Mouse (Mus musculus) frontal cortex, postnatal 10 days (tissue): Measurements from ENCODE around the gene Wdr61.

Experiments
- DNase-seq, 2 experiments: peaks; one replicate each; pipeline ENCODE4 v3.0.0; 2022; ENCODE audit warnings: low spot score in 2 of 2, mixed read lengths in 1 of 2

Gene Wdr61

DNA sequence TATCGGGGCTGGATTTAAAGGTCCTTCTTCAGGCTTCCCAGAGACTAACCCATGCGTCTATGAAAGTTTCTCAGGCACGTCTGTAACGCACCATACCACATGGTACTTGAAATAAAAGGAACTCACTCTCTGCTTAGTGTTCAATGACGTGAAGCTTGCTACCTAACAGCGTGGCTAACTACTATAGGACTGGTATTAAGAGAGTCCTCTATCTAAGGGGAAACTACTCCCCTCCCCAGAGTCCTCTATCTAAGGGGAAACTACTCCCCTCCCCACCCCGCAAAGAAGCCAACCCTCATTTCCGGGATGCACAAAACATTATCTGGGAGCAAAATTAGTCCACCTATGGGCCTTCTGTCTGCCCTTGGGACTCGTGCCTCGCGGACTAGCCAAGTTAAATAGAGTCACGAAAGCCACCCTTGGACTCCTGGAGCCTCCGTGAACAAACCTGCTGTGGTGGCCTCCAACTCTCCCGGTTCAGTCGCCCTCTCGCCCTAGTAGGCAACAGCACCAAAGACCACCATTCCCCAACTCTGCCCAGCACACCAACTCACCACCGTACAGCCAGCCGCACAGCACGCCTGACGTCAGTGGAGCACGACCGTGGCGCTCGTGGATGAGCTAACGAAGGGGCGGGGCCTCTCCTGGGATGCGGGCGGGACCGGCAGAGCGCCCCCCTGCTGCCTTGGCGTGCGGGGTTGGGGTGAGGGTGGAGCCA, at the start of gene Wdr61:
Gene Wdr61 (minus strand): TSS at position 599 of the 718 bp plus-strand sequence.
- peak; percentile 92 to 97 for DNase-seq

DNA sequence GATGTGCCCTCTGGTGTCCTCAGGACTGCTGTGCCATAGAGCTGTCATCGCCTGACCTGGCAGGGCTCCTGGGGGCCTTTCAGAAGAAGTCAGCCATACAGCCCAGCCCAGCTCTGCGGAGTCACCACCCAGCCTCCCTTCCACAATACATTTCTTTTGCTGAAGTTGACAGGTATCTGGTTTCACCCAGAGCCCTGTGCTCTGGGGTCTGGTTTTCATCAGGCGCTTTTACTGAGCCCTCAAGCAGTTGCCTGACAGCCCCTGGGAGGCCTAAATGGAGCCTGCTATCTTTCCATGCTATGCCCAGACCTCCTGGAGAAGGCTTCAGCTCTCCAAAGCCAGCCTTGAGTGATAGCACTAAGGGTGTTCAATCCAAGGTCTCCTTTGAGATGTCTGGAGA, 49.7 kb upstream of the Wdr61 start:
- DNase-seq = no peak

DNA sequence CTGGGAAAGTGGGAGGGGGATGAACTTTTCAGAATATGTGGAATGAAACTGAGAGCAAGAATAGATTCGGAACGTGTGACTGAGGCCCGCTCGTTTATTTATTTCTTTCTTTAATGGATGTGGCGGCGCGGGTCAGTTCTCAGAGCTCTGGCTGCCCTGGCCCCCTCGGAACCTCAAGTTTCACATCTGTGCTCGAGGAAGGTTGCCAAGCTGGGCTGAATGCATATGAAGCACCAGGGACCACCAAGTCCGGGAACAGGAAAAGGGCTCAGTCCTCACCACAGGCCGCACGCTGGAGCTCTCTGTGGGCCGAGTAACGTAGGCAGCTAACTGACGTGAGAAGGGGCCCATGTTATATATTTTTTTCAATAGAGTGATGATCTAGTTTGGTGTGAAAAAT, 48.2 kb upstream of the Wdr61 start:
- no peak for DNase-seq

DNA sequence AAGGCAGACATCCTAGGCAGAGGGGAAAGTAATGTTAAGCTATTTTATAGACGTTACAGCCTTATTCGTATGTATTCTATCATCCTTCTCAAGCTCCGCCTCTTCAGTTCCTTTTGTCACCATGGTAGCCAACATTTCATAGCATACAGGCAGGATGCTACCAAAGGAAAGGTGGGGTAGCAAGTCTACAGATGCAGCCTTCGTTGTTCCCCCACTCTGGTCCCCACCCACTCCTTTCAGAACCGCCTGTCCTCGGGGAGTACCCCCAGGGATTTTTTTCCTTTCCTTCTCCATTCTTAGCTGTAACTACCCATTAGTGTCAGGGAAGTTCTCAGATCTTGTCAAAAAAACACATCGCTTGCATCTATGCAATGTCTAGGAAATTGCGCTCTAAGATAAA, 45.0 kb upstream of the Wdr61 start:
- DNase-seq = no peak

DNA sequence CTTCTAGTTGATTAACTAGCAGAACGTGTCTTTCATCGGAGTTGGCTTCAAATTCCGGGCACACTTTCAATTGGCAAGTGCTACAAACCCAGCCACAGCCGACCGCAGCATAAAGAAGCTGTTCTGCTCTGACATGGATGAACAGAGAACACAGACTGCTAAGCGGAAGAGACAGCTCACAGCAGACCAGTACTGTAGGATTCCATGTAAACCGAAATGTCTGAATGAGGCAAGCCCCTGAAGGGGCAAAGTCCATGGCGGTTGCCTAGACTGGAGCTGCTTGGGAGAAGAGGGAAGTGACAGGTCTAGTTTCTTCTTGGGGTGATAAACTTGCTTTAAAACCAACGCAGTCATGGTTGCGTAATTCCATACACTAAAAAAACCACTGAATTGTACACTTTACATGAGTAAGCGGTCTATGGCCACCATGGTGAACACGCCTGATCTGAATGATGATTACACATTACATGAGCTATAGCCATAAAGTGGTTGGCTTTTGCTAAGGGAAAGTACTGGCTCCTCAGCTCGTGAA, 42.2 kb upstream of the Wdr61 start:
- no peak for DNase-seq

DNA sequence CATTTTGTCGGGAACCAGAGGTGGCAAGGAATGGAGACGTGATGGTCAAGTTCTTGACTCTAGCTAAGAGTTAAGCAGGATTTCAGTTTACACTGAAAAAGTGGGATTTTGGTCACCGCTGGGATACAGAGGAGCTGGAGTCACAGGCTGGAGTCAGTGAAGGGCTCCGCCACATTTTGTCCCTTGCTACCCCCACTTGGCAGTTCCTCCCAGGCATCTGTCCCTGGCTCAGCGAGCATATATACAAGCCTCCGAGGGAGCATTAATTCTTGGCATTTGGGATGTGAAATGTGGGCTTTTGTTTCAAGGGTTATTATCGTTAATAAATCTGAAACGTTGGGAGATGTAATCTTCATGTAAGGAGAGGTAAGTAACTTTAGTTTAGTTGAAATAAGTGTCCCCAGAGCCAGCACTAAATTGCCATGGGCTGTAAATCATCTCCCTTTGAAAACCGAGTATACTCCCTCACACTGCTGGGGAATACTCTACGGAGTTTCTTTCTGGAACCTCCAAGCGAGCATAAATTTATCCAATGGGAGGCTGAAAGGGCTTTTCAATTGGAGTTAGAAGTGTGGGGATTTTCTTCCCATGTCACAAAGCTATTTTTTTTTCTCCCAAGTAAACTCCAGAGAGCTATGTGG, 35.9 kb upstream of the Wdr61 start:
- DNase-seq = no peak

DNA sequence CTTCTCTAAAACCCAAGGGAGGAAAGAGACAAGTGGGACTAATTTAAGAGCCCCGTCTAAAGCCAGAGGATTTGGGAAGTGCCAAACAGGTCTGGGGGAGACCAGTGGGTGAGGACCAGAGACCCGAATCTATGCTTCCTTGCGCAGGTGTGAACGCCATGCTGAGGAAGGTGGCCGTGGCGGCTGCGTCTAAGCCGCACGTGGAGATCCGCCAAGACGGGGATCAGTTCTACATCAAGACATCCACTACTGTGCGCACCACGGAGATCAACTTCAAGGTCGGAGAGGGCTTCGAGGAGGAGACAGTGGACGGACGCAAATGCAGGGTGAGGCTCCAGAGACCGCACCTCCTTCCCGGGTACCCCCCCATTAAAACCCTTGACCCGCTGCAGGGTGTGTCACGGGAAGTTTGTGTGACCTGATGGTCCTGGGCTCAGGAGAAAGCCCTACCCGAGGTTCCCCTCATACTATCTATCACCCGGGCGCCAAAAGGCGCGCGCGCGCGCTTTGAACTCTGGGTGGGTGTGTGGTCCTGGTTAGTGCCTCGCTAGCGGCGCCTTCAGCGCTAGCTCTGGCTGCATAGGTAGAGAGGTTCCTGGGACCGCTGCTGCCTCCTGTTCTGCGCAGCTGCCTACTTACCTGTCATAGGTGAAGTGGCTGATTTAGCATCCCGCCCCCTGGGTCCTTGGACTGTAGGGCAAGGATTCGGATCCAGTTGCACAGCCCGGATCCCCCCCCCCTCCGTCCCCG, 31.2 kb upstream of the Wdr61 start:
- no peak for DNase-seq

DNA sequence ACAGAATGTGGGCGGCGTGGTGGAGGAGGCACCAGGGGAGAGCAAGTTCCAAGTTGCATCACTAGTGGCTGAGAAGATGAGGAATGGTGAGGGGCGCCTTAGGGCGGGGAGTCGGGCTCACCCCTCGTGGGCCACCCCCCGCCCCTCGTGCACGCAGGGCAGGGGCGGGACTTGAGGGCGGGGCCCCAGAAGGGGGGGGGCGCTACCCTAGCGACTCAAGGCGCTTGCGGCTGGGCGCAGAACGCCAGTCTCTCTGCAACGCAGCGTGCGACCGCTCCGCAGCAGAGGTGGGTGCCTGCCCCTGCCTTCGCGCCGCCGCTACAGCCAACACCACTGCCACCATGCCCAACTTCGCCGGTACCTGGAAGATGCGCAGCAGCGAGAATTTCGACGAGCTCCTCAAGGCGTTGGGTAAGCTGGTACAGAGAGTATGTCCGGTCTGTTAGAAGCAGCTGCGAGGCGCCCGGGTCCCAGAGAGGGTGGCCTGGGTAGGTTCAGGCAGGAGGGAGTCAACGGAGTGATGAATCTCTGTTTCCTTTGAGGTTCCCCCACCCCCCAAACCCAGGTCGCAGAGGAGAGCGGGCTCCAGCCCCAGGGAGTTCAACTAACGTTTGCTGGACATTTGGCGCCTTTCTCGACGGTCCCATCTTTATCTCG, 30.4 kb upstream of the Wdr61 start, which contains the start of gene Crabp1:
Gene Crabp1 (plus strand): TSS at position 188 of the 657 bp plus-strand sequence.
- no peak for DNase-seq

DNA sequence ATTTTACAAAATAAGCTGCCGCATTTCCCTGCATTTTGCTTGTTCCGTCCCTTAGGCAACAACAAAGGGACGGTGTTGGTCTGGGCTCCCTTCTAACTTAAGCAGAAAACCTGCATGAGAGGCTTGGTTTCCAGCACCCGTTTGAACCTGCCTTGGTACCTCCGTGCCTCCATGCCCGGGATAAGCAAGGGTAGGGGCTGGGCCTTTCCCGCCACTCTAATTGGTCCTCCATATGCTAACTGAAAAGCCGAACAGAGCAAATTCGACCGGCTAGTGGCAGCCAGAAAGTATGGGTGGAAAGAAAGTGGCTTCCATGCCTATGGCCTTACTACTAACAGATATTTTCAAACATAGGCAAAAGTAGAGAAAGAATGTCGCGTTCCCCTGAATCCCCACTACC, 29.8 kb upstream of the Wdr61 start:
- DNase-seq = no peak

DNA sequence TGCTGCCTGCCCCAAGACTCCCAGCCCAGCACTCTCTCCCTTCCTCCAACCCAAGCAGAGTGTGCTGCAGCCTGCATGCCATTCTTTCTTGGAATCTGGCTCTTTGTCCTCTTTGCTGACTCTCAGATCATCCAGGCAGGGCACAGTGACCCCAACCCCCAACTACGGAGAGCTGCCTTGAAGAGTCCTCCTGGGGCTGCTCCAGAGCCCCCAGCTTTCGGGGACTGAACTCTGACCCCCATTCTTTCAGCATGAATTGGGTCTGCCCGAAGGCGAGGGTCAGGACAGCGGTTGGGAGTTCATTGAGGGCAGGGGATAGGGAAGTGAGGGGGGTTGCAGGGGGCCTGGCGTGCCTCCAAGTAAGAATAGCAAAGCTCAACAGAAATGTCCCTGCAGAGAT, 25.3 kb upstream of the Wdr61 start:
- no peak for DNase-seq

DNA sequence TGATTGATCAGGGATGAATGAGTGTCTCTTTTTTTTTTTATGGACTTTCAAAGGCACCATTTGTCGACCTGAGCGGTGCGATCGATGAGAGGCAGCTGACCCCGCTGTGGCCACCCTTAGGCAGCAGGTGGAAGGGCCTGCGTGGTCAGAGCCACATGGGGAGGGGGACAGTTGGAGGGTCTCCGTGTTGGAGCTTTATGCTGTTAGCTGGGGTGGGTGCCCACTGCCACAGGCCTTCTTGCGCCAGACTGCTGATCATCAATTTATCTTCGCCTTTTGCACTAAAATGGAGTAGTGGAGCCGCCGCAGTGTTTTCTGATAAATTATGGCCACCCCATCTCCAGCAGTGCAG, 18.6 kb upstream of the Wdr61 start:
- DNase-seq = no peak

DNA sequence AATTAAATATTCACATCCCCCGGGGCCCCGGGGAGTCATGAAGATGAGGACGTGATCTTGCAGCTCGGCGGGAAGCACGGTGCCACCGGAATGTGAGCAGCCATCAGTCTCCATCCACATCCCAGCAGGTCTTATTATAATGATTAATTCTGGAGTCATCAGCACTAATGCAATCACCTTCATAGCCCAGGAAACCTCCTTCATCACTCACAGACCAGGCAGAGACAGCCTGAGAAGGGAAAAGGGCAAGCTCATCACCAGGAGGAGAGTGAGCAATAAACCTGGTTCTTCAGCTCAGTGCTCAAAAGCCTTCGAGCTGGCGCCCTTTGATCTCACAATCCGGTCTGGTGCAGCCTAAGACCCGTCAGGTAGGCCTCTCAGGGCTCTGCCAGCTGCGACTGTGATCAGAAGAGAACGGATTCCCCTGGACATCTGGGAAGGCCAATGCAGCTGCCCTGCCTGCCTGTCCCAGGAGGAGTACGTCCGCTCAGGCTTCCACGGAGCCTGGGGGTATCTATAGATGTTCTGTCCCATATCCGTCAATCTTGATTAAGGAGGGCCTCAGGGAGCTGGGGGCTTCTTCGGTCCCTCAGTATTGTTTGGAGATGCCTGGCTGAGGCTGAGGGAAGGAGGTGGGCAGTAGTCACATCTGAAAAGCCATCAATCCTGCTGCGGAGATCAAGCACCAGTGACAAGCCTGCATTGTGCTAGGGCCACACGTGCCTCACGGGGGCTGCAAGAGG, 18.1 kb upstream of the Wdr61 start:
- no peak for DNase-seq

DNA sequence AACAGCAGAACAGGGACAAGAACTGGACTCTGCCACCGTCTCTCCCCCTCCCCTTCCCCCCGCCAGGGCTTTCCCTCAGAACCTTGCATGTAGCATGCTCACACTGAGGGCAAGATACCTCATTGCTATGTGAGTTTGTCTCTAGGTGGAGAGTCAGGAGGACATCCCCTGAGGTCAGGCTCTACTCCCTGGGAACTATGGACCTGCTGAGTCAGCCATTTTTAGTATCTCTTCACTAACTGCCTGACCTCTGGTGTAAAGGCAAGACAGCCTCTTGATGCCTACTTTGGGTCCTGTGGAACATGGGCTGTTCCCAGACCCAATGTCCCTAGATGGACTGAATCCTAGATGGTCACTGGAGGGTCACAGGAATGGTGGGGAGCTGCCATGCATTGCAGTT, 17.4 kb upstream of the Wdr61 start:
- no peak for DNase-seq

DNA sequence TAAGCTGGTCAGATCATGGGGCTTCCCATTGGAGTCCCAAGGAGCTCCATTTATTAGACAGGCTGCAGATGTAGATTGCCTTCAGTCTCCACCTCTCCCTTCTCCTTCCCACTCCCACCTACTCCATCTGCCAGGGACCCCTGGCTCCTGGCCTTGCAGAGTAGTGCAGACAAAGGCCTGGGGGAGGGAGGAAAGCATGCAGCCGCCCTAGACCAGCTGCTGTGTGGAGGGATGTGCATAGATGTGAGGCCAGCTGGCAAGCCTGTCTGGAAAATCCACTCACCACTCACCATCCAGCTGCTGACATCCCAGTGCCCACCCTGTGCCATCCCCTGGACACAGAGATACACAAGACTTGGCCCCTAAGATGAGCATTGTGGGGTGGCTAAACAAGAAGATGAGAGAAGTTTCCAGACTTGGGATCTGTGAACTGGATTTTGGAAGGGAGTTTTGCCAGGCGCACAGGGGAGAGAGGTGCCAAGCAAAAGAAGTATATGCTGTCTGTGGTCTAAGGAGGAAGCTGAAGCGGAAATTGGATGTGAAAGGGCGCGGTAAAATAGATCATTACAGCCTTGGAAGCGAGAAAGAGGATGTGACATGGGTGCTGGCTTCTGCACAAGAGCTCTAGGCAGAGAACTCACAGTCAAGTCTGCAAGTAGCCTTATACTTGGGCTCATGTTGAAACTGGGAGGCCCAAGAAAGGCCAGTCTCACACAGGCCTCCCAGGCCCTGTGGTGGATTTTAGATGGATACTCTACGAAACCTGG, 16.1 kb upstream of the Wdr61 start:
- DNase-seq = no peak

DNA sequence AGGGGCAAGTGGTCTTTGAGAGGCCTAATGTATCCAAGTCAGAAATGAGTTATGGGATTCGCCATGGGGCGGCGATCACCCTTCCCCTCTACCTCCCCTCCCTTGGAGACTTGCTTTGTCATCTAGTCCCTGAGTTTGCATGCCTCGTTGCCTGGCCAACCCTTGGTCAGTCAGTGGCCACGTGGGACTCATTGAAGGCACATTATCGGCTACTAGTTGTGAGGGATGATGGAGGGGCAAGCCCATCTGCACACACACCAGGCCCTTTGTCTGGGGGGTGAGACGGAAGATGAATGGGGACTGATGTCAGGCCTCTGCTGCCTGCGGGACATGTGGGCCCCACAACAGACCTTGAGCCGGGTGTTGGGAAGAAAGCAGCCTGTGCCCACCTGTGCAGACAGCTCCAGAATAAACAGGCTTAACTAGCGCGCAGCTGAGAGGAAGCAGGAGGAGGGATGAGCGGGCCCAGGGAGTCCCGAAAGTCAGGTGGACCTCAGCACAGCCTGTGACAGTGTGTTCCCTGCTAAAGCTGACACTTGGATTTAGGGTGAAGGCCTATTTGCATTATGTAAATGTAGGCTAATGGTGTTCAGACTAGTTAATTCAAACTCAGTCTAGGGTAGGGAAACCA, 11.5 kb upstream of the Wdr61 start:
- DNase-seq = no peak

DNA sequence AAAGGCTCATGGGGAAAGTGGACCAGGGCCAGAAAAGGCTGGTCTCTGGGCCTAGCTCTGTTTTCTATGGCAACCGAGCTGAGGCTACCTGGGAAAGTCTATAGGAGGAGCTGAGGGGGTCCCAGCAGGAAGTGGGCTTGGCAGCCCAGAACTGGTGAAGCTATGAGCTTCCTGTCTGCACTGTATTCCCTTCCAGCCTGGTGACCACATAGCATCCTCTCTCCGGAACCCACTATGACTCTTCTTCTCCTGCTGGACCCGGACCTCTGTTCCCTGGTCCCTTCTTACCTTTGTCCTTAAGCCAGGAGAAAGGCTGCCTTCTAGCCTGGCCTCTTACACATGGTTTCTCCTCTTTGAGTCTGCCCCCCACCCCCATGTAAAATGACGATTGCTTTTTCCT, 9.6 kb upstream of the Wdr61 start:
- DNase-seq = no peak

DNA sequence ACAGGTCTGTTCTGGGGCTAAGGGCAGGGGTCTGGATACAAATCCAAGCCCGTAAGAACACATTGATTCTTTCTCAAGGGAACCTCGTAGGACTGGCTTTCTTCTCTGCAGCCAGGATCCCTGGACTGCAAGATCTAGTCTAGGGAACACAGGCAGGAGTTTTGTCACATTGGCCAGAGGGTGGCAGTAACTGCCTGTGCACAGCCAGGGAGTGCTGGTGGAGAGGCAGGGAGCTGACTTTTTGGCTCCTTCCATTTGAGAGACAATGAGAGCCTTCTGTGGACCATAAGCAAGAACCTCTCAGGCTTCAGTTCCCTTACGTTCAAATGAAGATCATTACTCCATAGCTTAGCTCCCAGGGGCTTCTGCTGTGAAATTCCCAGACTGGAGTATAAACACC, 4.1 kb upstream of the Wdr61 start:
- DNase-seq = peak in 1 of 2 experiments; percentile 62

DNA sequence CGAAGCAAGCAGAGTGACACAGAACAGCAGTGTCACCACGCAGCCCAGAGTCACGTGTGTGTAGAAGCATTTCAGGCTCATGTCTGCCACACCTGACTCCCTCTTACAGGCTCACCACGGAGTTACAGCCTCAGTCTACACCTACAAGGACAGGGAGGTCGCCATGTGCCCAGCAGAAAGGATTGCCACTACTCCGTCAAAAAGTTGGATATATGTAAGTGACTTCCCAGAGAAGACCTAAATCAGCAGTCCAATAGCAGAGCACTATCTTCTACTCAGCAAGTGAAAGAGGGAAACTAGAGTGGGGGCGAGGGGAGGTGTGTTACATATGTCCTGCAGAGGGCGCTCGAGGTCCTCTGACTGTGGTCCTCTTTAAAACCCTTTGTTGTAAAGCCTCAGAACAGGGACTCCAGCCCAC, 2.0 kb upstream of the Wdr61 start:
- DNase-seq = no peak

DNA sequence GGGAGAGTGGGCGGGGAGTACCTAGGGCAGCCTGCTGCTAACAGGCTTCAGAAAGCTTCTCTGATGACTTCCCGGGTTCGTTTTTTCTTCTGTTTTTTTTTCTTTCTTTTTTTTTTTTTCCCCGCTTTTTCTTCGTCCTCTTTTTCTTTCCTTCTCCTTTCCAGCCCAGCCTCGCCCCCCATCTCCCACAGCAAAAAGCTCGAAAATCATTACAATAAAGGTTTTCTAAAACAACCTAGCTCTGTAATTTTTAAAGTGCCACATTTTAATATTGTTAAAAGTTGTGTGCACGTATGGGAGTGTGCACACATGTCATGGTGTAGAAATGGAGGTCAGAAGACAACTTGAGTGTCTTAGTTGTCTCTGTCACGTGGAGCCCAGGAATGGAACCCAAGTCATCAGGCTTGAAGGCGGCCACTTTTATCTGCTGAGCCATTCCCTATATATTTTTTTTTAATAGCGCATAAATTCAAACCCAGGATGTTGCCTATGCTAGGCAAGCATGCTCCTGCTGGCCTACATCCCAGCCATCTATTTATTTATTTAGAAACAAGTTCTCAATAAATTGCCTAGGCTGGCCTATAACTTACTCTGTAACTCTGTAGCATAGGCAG, 427 bp upstream of the Wdr61 start:
- no peak for DNase-seq

DNA sequence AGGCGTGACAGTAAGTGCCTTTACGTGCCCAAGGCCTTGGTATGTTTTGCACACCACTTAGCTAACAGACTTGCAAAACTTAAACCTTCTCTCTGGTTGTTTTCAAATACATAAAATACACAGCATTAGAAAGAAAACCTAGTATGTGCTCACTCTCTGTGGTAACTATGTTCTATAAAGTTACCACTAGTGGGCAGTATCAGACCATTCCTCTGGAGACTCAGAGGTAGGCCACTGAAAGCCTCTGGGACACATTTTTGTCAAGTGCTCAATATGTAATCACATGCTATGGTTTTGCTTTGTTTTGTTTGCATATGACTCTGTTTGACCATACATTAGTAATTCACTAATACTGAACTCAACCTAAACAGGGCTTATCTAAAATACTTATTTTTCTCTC, 2.2 kb downstream of the Wdr61 start:
- no peak for DNase-seq
